Mouse (Mus musculus) lung, adult 2 months (tissue): Measurements from ENCODE around the gene Cdh6.

Experiments
- CTCF ChIP-seq: fragments of 200-500 bp; IDR thresholded peaks from 2 replicates; pipeline ENCODE4 v1.5.1; 2011; ENCODE audit warnings: mild to moderate bottlenecking, low read length, control low read depth; ENCODE audit not compliant: insufficient read depth
- POLR2A ChIP-seq: fragments of 200-500 bp; IDR thresholded peaks from 2 replicates; pipeline ENCODE4 v1.6.1; 2011; ENCODE audit warnings: low read depth, mild to moderate bottlenecking, control low read depth, low read length, borderline replicate concordance; ENCODE audit errors: extremely low read depth

DNA sequence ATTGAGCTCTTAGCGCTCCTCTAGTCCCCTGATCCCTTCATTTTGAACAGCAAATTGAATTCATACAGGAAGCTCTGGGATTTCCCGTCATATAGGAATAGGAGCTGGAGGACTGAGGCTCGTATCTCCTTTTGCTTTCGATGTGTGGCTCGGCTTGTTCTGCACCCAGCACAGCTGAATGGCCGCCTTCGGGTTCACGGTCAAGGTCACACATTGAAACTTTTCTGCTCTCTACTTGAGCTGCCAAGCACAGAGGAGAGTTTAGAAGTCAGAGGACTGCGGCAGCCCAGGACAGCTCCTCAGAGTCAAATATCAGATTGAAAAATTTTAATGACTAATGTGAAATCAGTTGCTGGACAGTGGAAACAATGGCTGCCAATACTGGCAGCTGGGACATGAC is 88.7 kb downstream of the Cdh6 start:
- TF ChIP-seq CTCF (no peak), POLR2A (no peak)
